Mouse (Mus musculus): ENCODE measurements around the gene Poglut1. TPM values are rescaled to one million over a fixed set of nuclear protein-coding genes. Genes with fewer than 3 reads are reported as not detected.

Poglut1 gene
- total and polyA plus RNA-seq, 2 experiments from 2014 or later = 13.3 to 17.6 TPM

DNA sequence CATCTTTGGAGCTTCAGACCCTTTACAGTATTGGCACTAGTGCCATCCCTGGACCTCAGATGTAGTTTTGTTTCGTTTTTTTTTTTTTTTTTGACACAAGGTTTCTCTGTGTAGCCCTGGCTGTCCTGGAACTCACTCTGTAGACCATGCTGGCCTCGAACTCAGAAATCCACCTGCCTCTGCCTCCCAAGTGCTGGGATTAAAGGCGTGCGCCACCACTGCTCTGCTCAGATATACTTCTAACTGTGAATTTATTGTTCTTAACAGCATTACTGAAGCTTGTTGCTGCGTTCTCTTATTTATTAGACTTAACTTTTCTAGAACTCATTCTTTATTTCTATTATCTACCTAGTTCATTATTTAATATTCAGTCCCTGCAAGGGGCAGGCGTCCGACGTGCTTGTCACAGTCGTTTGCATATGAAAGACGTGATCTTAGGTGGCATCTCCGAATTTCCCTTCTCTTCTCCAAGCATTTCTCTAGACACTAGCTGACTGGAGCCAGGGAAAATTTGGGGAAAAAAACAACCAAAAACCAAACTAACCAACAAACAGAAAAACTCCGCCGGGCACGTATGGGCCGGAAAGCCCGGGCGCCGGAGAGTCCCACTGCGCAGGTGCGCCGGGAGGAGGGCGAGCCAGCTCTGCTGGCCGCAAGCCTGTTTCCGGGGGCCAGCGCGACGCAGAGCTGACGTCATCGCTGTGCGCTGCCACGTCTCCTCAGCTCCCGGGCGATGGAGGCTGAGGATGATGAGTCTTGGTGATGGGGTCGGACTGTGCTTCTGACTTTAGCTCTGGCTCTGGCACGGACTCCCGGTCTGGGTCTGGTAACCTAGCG lies 12.3 kb upstream of the Poglut1 start:
- peak; percentile 90 for DNase-seq (ENCODE audit: low spot score)
- Histone ChIP-seq H3K27ac (ENCODE audit: low read depth) (peak overlapping the region; percentile 80), H3K4me2 (ENCODE audit: low read depth, low read length) (peak overlapping the region; percentile 65), H3K4me3 (ENCODE audit: low read depth, low read length) (peak overlapping the region; percentile 89), H3K9me3 (replicated peaks; ENCODE audit: control insufficient read depth, low read length) (no peaks in the 10 kb centered on the region), H3K4me1 (ENCODE audit: control insufficient read depth, insufficient read depth) (peaks cover 5% of the 10 kb centered on the region), H3K36me3 (replicated peaks; ENCODE audit: control insufficient read depth, insufficient read depth, low read length) (0 out of 2 replicates have a peak, but pooled peaks cover 20% of the 10 kb centered on the region), H3K27me3 (ENCODE audit: control insufficient read depth, insufficient read depth, low read length) (no peaks in the 10 kb centered on the region), H3K9ac (replicated peaks; ENCODE audit: low read depth, low read length) (peak overlapping the region; percentile 85)
- no peak; the same call in 1 of the 2 replicates for TF ChIP-seq CTCF (IDR thresholded peaks at IDR 0.05; ENCODE audit: low read depth)
- TF ChIP-seq EP300 (IDR thresholded peaks at IDR 0.05; ENCODE audit: low read depth) = 0 out of 2 replicates have a peak, but pooled peaks have one; percentile 49
- peak; percentile 97 for ATAC-seq (ENCODE audit: insufficient read depth, low read depth)
- 7% methylated on average over 37 of the region's 37 CpGs for WGBS

GRCm38 (mm10) chr16:38558221-38558748 lies 8.2 kb upstream of the Poglut1 start, which contains the start of gene Tmem39a:
TSS of gene Tmem39a (plus strand) at chr16:38558698.
- Histone ChIP-seq H3K27me3 (ENCODE audit: control insufficient read depth, insufficient read depth, low read length) (no peaks in the 10 kb centered on the region), H3K36me3 (replicated peaks; ENCODE audit: control insufficient read depth, insufficient read depth, low read length) (no peaks in the 10 kb centered on the region), H3K9ac (replicated peaks; ENCODE audit: low read depth, low read length) (no peak within 1 kb of the TSS), H3K9me3 (replicated peaks; ENCODE audit: control insufficient read depth, low read length) (no peaks in the 10 kb centered on the region), H3K27ac (ENCODE audit: low read depth) (no peak within 1 kb of the TSS), H3K4me1 (ENCODE audit: control insufficient read depth, insufficient read depth) (no peaks in the 10 kb centered on the region; the same call in 1 of the 2 replicates), H3K4me3 (ENCODE audit: low read depth, low read length) (no peak within 1 kb of the TSS), H3K4me2 (ENCODE audit: low read depth, low read length) (no peak within 1 kb of the TSS)
- WGBS = 77% methylated on average over 3 of the region's 3 CpGs
- TF ChIP-seq CTCF (IDR thresholded peaks at IDR 0.05; ENCODE audit: low read depth) (no peak), EP300 (IDR thresholded peaks at IDR 0.05; ENCODE audit: low read depth) (no peak)
- no peak for ATAC-seq (ENCODE audit: insufficient read depth, low read depth)
- no peak for DNase-seq (ENCODE audit: low spot score)

- Histone ChIP-seq H3K4me1 (ENCODE audit: control insufficient read depth, insufficient read depth) (no peaks in the 10 kb centered on the region), H3K4me3 (ENCODE audit: low read depth, low read length) (no peak overlapping the region), H3K27me3 (ENCODE audit: control insufficient read depth, insufficient read depth, low read length) (no peaks in the 10 kb centered on the region), H3K36me3 (replicated peaks; ENCODE audit: control insufficient read depth, insufficient read depth, low read length) (no peaks in the 10 kb centered on the region), H3K4me2 (ENCODE audit: low read depth, low read length) (no peak overlapping the region), H3K9me3 (replicated peaks; ENCODE audit: control insufficient read depth, low read length) (no peaks in the 10 kb centered on the region), H3K27ac (ENCODE audit: low read depth) (no peak overlapping the region), H3K9ac (replicated peaks; ENCODE audit: low read depth, low read length) (no peak overlapping the region)
- WGBS = 76% methylated on average over 3 of the region's 3 CpGs
- ATAC-seq (ENCODE audit: insufficient read depth, low read depth) (no peak), DNase-seq (ENCODE audit: low spot score) (no peak)
- no peak for TF ChIP-seq CTCF (IDR thresholded peaks at IDR 0.05; ENCODE audit: low read depth)
These were observed 5.9 kb upstream of the Poglut1 start for GRCm38 (mm10) chr16:38555988-38556387.

DNA sequence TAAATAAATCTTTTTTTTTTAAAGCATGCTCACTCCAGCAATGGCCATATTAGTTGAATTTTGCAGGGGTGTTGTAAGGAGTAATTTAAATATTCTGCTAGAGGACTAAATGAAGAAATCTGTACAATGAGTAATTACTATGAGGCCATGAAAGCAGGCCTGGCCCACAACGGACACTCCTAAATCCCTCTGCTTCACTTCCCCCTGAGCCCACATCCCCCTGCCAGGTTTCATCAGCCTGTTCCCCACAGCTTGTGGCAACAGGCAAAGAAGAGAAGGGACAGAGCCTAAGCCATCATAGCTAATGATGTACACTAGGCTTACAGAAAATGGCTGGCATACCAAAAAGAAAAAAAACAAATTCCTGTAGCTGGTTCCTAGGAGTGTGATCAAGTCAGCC lies 2.1 kb downstream of the Poglut1 start:
- Histone ChIP-seq H3K27me3 (ENCODE audit: control insufficient read depth, insufficient read depth, low read length) (no peaks in the 10 kb centered on the region), H3K4me3 (ENCODE audit: low read depth, low read length) (no peak overlapping the region), H3K36me3 (replicated peaks; ENCODE audit: control insufficient read depth, insufficient read depth, low read length) (peaks cover 13% of the 10 kb centered on the region), H3K4me1 (ENCODE audit: control insufficient read depth, insufficient read depth) (peaks cover 11% of the 10 kb centered on the region; the same call in 1 of the 2 replicates), H3K4me2 (ENCODE audit: low read depth, low read length) (no peak overlapping the region), H3K9ac (replicated peaks; ENCODE audit: low read depth, low read length) (no peak overlapping the region), H3K9me3 (replicated peaks; ENCODE audit: control insufficient read depth, low read length) (no peaks in the 10 kb centered on the region), H3K27ac (ENCODE audit: low read depth) (no peak overlapping the region)
- no peak for TF ChIP-seq EP300 (IDR thresholded peaks at IDR 0.05; ENCODE audit: low read depth)
- no peak for TF ChIP-seq CTCF (IDR thresholded peaks at IDR 0.05; ENCODE audit: low read depth)
- 96% methylated on average over 1 of the region's 1 CpGs for WGBS
- DNase-seq (ENCODE audit: low spot score) = no peak
- ATAC-seq (ENCODE audit: insufficient read depth, low read depth) = no peak

DNA sequence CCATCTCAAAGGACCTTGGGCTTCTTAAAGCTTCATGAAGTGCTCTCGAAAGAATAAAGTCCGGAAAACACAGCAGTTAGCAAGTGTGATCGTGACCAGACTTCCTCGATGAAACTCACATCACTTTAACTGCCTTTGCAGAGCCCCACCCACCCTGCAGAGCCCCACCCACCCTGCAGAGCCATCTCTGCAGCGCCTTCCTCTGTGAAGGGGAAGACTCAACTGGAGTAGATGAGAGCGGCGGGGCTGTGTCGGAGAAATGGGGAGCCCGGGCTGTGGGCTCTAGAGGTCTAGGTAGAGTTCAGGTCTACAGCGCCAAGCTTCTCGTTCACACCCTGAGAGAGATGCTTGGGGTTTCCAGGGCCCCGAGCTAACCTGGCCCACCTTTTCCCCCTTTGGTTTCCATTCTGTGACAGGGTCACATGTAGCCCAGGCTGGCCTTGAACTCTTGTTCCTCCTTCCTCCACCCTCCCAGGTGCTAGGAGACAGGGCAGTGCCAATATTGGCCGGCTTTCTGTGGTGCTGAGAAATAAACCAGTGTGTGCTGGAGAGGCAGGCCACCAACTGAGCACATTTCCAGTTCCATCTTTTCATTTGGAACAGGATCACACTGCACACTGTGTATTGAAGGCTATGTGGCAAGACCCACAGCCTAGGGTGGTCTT lies 11.2 kb downstream of the Poglut1 start:
- WGBS = 82% methylated on average over 13 of the region's 13 CpGs
- Histone ChIP-seq H3K36me3 (replicated peaks; ENCODE audit: control insufficient read depth, insufficient read depth, low read length) (peaks cover 37% of the 10 kb centered on the region), H3K9ac (replicated peaks; ENCODE audit: low read depth, low read length) (no peak overlapping the region), H3K27me3 (ENCODE audit: control insufficient read depth, insufficient read depth, low read length) (no peaks in the 10 kb centered on the region), H3K27ac (ENCODE audit: low read depth) (no peak overlapping the region), H3K4me1 (ENCODE audit: control insufficient read depth, insufficient read depth) (no peaks in the 10 kb centered on the region), H3K9me3 (replicated peaks; ENCODE audit: control insufficient read depth, low read length) (no peaks in the 10 kb centered on the region), H3K4me3 (ENCODE audit: low read depth, low read length) (no peak overlapping the region), H3K4me2 (ENCODE audit: low read depth, low read length) (no peak overlapping the region)
- TF ChIP-seq EP300 (IDR thresholded peaks at IDR 0.05; ENCODE audit: low read depth) (no peak), CTCF (IDR thresholded peaks at IDR 0.05; ENCODE audit: low read depth) (no peak)
- DNase-seq (ENCODE audit: low spot score) (no peak), ATAC-seq (ENCODE audit: insufficient read depth, low read depth) (no peak)
